Mouse (Mus musculus): ENCODE results near the gene Wiz. TPM values are rescaled to one million over a fixed set of nuclear protein-coding genes. Genes with fewer than 3 reads are reported as not detected.

Wiz gene
- polyA plus RNA-seq, 1 experiment from 2014 or later, result 5.8 TPM

GRCm38 (mm10) chr17:32358192-32358942, 30.9 kb downstream of the Wiz start:
- 85% methylated on average over 7 of the region's 7 CpGs for WGBS (ENCODE audit: insufficient replicate concordance)

GRCm38 (mm10) chr17:32356766-32357760, 32.2 kb downstream of the Wiz start:
- H3K27ac ChIP-seq, result no peak overlapping the region
- no peak for DNase-seq
- H3K9ac ChIP-seq, result no peak overlapping the region
- no peak overlapping the region for H3K4me3 ChIP-seq (replicated peaks)
- WGBS (ENCODE audit: insufficient replicate concordance), result 90% methylated on average over 24 of the region's 24 CpGs
- no peak overlapping the region for H3K4me2 ChIP-seq
- peaks cover 10% of the 10 kb centered on the region for H3K4me1 ChIP-seq (replicated peaks)
- no peaks in the 10 kb centered on the region for H3K27me3 ChIP-seq
- H3K9me3 ChIP-seq (replicated peaks), result no peaks in the 10 kb centered on the region
- H3K36me3 ChIP-seq, result peaks cover 85% of the 10 kb centered on the region
- no peak for ATAC-seq (ENCODE audit: low read depth)

More at GRCm38 (mm10) chr17:32358192-32358942, 30.9 kb downstream of the Wiz start:
- no peak overlapping the region for H3K4me3 ChIP-seq (replicated peaks)
- H3K4me2 ChIP-seq, result no peak overlapping the region
- H3K27ac ChIP-seq, result no peak overlapping the region
- DNase-seq, result no peak
- no peak for ATAC-seq (ENCODE audit: low read depth)
- H3K4me1 ChIP-seq (replicated peaks), result peaks cover 20% of the 10 kb centered on the region
- no peak overlapping the region for H3K9ac ChIP-seq
- H3K36me3 ChIP-seq, result peaks cover 89% of the 10 kb centered on the region
- no peaks in the 10 kb centered on the region for H3K27me3 ChIP-seq
- H3K9me3 ChIP-seq (replicated peaks), result no peaks in the 10 kb centered on the region

DNA sequence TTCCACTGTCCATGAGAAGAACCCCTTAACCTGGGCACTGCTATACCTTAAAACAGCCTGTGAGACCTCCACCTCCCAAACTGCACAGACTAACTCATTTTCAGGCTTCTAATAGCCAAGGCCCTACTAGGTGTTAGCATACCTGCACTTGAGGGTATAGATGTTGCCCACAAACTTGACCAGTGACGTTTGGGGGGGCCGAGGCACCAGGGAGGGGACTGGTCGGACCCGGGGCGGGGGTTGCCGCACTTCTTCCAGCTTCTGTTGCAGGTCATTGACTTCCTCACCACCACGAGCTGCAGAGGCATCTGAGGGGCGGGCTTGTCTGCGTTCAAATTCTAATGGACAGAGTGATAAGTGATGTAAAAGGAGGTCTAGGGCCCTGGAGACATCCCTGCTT, 33.0 kb downstream of the Wiz start:
- 80% methylated on average over 9 of the region's 9 CpGs for WGBS (ENCODE audit: insufficient replicate concordance)
- Histone ChIP-seq H3K27me3 (no peaks in the 10 kb centered on the region), H3K36me3 (peaks cover 77% of the 10 kb centered on the region), H3K4me3 (replicated peaks) (no peak overlapping the region), H3K9ac (no peak overlapping the region), H3K4me2 (no peak overlapping the region), H3K27ac (no peak overlapping the region), H3K4me1 (replicated peaks) (peaks cover 11% of the 10 kb centered on the region), H3K9me3 (replicated peaks) (no peaks in the 10 kb centered on the region)
- ATAC-seq (ENCODE audit: low read depth) (no peak), DNase-seq (no peak)

DNA sequence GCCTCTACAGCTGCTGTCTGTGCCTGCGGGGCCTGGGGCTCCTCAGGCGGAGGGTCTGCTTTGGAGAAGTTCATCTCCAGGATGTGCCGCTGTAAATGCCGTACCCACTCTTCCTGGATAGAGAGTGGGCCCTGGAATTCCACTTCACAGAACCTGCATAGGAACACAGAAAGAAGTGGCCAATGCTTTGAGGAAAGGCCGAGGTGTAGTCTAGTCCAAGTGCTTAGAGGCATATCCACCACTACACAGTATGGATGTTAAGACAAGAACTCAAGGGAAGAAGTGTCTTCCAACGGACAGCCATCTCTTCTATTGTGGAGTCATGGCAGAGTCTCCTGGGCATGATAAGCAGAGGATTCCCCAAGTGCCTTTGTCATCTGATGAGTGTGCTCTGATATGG, 34.2 kb downstream of the Wiz start:
- Histone ChIP-seq H3K9ac (no peak overlapping the region), H3K4me2 (no peak overlapping the region), H3K36me3 (peaks cover 65% of the 10 kb centered on the region), H3K9me3 (replicated peaks) (no peaks in the 10 kb centered on the region), H3K27me3 (no peaks in the 10 kb centered on the region), H3K4me3 (replicated peaks) (no peak overlapping the region), H3K27ac (no peak overlapping the region), H3K4me1 (replicated peaks) (peaks cover 13% of the 10 kb centered on the region)
- WGBS (ENCODE audit: insufficient replicate concordance), result 88% methylated on average over 6 of the region's 6 CpGs
- ATAC-seq (ENCODE audit: low read depth) (no peak), DNase-seq (no peak)

DNA sequence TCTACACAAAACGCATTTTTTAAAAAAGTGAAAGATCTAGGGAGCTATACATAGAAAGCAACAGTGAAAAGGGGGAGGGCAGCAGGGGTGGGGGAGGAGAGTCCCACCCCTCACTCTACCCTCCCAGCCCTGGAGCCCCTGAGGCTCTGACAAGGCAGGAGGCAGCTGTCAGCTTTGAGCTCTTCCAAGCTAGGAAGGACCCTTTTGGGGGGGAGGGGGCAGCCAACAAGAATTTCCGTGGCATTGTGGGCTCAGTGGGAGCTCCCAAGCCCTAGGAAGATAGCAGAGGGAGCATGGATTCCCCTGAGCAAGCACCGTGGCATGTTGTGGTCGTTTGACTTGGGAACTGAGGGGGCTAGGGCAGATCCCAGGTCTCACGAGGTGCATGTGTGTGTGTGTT, 35.0 kb downstream of the Wiz start:
- H3K36me3 ChIP-seq, result peaks cover 57% of the 10 kb centered on the region

DNA sequence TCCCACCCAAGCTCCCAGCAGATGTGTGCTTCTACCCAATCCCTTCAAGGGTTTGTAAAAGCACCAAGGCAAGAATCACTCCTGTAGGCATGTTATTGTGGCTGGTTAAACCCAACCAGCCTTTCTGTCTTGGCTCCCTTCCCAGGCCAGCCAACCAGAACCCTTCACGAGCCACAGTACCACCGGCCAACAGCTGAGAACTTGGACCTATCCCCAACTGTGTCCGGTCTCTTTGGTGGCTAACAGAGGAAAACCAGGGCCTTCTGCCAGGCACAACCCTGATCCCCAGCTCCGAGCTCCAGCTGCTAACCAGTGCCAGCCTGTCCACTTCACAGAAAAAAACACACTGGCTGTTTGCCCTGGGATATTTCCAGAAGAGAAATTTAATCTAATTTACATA, 35.5 kb downstream of the Wiz start:
- DNase-seq (no peak), ATAC-seq (ENCODE audit: low read depth) (no peak)
- peaks cover 51% of the 10 kb centered on the region for H3K36me3 ChIP-seq
- 84% methylated on average over 4 of the region's 4 CpGs for WGBS (ENCODE audit: insufficient replicate concordance)
- no peak overlapping the region for H3K9ac ChIP-seq
- H3K4me2 ChIP-seq, result no peak overlapping the region
- H3K27me3 ChIP-seq, result no peaks in the 10 kb centered on the region
- H3K4me1 ChIP-seq (replicated peaks), result peaks cover 26% of the 10 kb centered on the region
- no peak overlapping the region for H3K4me3 ChIP-seq (replicated peaks)
- no peaks in the 10 kb centered on the region for H3K9me3 ChIP-seq (replicated peaks)
- H3K27ac ChIP-seq, result no peak overlapping the region

More for the DNA sequence above, 35.0 kb downstream of the Wiz start:
- no peak overlapping the region for H3K27ac ChIP-seq
- DNase-seq (no peak), ATAC-seq (ENCODE audit: low read depth) (no peak)
- H3K4me1 ChIP-seq (replicated peaks), result peaks cover 20% of the 10 kb centered on the region
- no peak overlapping the region for H3K9ac ChIP-seq
- no peaks in the 10 kb centered on the region for H3K27me3 ChIP-seq
- H3K4me2 ChIP-seq, result no peak overlapping the region
- H3K4me3 ChIP-seq (replicated peaks), result no peak overlapping the region
- no peaks in the 10 kb centered on the region for H3K9me3 ChIP-seq (replicated peaks)
- 64% methylated on average over 5 of the region's 5 CpGs for WGBS (ENCODE audit: insufficient replicate concordance)

DNA sequence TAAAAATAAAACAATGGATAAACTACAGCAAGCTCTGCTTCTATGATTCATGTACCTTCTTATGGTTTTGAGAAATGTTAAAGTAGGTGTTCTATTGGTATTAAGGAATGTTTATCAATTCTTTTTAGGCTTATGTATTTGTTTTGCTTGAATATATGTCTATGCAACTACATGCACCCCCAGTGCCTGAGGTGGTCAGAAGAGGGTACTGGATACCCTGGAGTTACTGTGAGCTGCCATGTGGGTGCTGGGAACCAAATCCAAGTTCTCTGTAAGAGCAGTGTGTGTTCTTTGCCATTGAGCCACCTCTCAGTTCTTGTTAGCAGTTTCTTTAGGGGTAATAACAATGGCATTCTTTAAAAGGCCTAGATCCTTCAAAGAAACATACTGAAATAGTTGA, 37.5 kb downstream of the Wiz start:
- H3K4me1 ChIP-seq (replicated peaks), result peaks cover 39% of the 10 kb centered on the region
- H3K27me3 ChIP-seq, result no peaks in the 10 kb centered on the region
- no peaks in the 10 kb centered on the region for H3K9me3 ChIP-seq (replicated peaks)
- ATAC-seq (ENCODE audit: low read depth), result no peak
- no peak overlapping the region for H3K4me3 ChIP-seq (replicated peaks)
- no peak overlapping the region for H3K9ac ChIP-seq
- 0 out of 2 replicates have a peak overlapping the region, but pooled peaks have one; percentile 24 for H3K27ac ChIP-seq
- peaks cover 32% of the 10 kb centered on the region for H3K36me3 ChIP-seq
- DNase-seq, result no peak
- H3K4me2 ChIP-seq, result no peak overlapping the region; the same call in 1 of the 2 replicates

DNA sequence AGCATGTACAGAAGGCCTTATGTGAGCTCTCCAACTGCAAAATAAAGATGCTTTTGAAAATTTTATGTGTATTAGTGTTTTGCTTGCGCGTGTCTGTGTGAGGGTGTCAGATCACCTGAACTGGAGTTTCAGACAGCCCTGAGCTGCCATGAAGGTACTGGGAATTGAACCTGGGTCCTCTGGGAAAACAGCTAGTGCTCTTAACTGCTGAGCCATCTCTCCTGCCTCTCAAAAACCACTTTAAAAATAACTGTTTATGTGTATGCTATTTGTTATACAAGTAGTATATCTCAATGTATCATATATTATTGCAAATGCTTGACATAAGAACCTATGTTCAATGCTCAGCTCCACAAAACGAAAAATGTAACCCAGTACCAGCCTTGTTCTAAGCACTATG, 38.0 kb downstream of the Wiz start:
- ATAC-seq (ENCODE audit: low read depth), result no peak
- DNase-seq, result no peak
- H3K9ac ChIP-seq, result peak overlapping the region; percentile 63
- H3K9me3 ChIP-seq (replicated peaks), result no peaks in the 10 kb centered on the region
- H3K4me3 ChIP-seq (replicated peaks), result peak overlapping the region; percentile 89
- H3K27me3 ChIP-seq, result no peaks in the 10 kb centered on the region
- peaks cover 39% of the 10 kb centered on the region for H3K4me1 ChIP-seq (replicated peaks)
- 59% methylated on average over 3 of the region's 3 CpGs for WGBS (ENCODE audit: insufficient replicate concordance)
- H3K36me3 ChIP-seq, result peaks cover 27% of the 10 kb centered on the region
- 0 out of 2 replicates have a peak overlapping the region, but pooled peaks have one; percentile 6 for H3K27ac ChIP-seq
- peak overlapping the region; percentile 73 for H3K4me2 ChIP-seq

GRCm38 (mm10) chr17:32350382-32350983, 38.8 kb downstream of the Wiz start, which contains the start of gene Akap8l:
Gene Akap8l, minus strand, starts transcription at chr17:32350607.
- DNase-seq, result peak; percentile 98

DNA sequence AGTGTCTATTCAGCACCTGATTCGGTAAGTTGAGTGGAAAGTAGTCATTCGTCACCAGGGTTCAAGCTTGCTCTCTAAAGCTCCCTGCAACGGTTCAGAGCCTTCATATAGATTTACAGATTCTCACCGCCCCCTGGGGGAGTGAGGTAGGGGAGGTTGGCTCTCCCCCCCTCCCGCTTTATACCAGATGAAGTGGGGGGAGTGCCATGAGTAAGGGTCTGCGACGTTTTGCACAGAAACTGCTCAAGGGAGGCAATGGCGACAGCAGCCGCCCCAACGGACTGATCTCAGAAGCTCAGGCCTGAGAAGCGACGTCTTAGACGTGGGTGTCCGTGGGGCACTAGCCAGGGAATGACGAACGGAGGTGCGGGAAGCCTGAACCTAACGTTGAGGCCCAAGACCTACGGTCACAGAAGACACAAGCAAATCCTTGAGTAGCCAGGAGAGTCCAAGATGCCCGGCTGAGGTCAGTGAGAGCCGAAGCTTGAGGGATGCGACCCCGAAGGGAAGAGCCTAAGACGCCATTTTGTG, 39.3 kb downstream of the Wiz start:
- Histone ChIP-seq H3K9me3 (replicated peaks) (no peaks in the 10 kb centered on the region), H3K27me3 (no peaks in the 10 kb centered on the region), H3K9ac (peak overlapping the region; percentile 82), H3K27ac (peak overlapping the region; percentile 92), H3K36me3 (peaks cover 16% of the 10 kb centered on the region), H3K4me1 (replicated peaks) (peaks cover 39% of the 10 kb centered on the region), H3K4me3 (replicated peaks) (peak overlapping the region; percentile 89), H3K4me2 (peak overlapping the region; percentile 90)
- DNase-seq (peak; percentile 15), ATAC-seq (ENCODE audit: low read depth) (peak; percentile 6; the same call in 1 of the 2 replicates)
- WGBS (ENCODE audit: insufficient replicate concordance), result 1% methylated on average over 24 of the region's 24 CpGs

More at GRCm38 (mm10) chr17:32350382-32350983, 38.8 kb downstream of the Wiz start, which contains the start of gene Akap8l:
- Histone ChIP-seq H3K9ac (peak within 1 kb of the TSS; percentile 82), H3K4me3 (replicated peaks) (peak within 1 kb of the TSS; percentile 89), H3K27ac (peak within 1 kb of the TSS; percentile 92), H3K4me1 (replicated peaks) (peaks cover 39% of the 10 kb centered on the region), H3K27me3 (no peaks in the 10 kb centered on the region), H3K4me2 (peak within 1 kb of the TSS; percentile 90), H3K36me3 (peaks cover 19% of the 10 kb centered on the region), H3K9me3 (replicated peaks) (no peaks in the 10 kb centered on the region)
- ATAC-seq (ENCODE audit: low read depth), result peak; percentile 96
- WGBS (ENCODE audit: insufficient replicate concordance), result under 1% methylated on average over 37 of the region's 37 CpGs

Measured in liver, embryonic 13.5 days (tissue).